Mouse (Mus musculus) liver, embryonic 12.5 days (tissue): ENCODE measurements around the gene Cyp46a1. TPM values are rescaled to one million over a fixed set of nuclear protein-coding genes. Genes with fewer than 3 reads are reported as not detected.

Source experiments
- ATAC-seq: fragments of 200-750 bp; cut with Nextera tagmentation; 2 replicates; pipeline ENCODE4 v1.8.0; 2017; ENCODE audit warnings: moderate number of reproducible peaks, mild to moderate bottlenecking, moderate library complexity
- H3K27ac ChIP-seq: fragments of 300-500 bp; sonication (generic); 2 replicates; pipeline ENCODE4 v1.5.1; 2016; ENCODE audit warnings: mild to moderate bottlenecking
- H3K27me3 ChIP-seq: fragments of 300-500 bp; sonication (generic); replicated peaks from 2 replicates; pipeline ENCODE4 v1.6.1; 2016; ENCODE audit warnings: mild to moderate bottlenecking, moderate library complexity
- H3K36me3 ChIP-seq: fragments of 300-500 bp; sonication (generic); 2 replicates; pipeline ENCODE4 v1.6.1; 2016; ENCODE audit warnings: mild to moderate bottlenecking, moderate library complexity
- H3K4me1 ChIP-seq: fragments of 300-500 bp; sonication (generic); 2 replicates; pipeline ENCODE4 v1.6.1; 2016
- H3K4me2 ChIP-seq: fragments of 300-500 bp; sonication (generic); 2 replicates; pipeline ENCODE4 v1.6.1; 2016; ENCODE audit warnings: mild to moderate bottlenecking, moderate library complexity
- H3K4me3 ChIP-seq: fragments of 300-500 bp; sonication (generic); 2 replicates; pipeline ENCODE4 v1.5.1; 2016; ENCODE audit warnings: mild to moderate bottlenecking, moderate library complexity
- H3K9ac ChIP-seq: fragments of 300-500 bp; sonication (generic); 2 replicates; pipeline ENCODE4 v1.6.1; 2016; ENCODE audit warnings: mild to moderate bottlenecking, moderate library complexity
- H3K9me3 ChIP-seq: fragments of 300-500 bp; sonication (generic); replicated peaks from 2 replicates; pipeline ENCODE4 v1.6.1; 2016; ENCODE audit warnings: mild to moderate bottlenecking, moderate library complexity
- WGBS: fragments of 180-500 bp; shearing (Covaris S2); methylation state at CpG from one replicate; pipeline ENCODE4 v1.1.7; 2016; ENCODE audit not compliant: insufficient replicate concordance; 5-methylcytosine and 5-hydroxymethylcytosine counted together
- polyA plus RNA-seq: library from polyadenylated mRNA; unstranded; fragments of >200 nt; fragmentation: Nextera tagmentation; extraction: Ambion mirVana; gene quantifications from 2 replicates; pipeline ENCODE4 v1.2.1, GENCODE M21; 2016

Cyp46a1 gene
- polyA plus RNA-seq, 1 experiment from 2014 or later = 0.86 TPM

DNA sequence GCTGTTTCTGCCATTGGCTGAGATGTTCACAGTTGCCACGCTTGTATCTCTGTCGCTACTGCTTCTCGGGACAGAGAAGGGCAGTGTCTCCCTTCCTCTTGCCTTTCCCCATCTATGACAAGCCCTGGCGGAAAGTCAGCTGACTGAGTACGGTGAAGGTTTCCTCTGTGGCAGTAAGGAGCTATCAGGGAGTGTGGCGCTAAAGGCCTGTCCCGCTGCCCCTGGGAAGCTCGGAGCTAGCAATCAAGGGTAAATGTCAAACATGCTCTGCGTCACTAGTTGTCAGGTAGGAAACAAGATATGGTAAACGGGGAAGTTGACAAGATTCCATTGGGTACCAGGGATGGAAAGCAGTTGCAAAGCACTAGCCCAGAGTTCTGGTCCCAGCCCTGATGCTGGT, 18.4 kb upstream of the Cyp46a1 start:
- Histone ChIP-seq H3K27me3 (peaks cover 59% of the 10 kb centered on the region), H3K9me3 (no peaks in the 10 kb centered on the region), H3K27ac (no peak overlapping the region), H3K4me1 (0 out of 2 replicates have a peak, but pooled peaks cover 6% of the 10 kb centered on the region), H3K4me2 (no peak overlapping the region), H3K36me3 (no peaks in the 10 kb centered on the region), H3K9ac (no peak overlapping the region), H3K4me3 (no peak overlapping the region)
- WGBS = 23% methylated on average over 10 of the region's 10 CpGs
- ATAC-seq = no peak

DNA sequence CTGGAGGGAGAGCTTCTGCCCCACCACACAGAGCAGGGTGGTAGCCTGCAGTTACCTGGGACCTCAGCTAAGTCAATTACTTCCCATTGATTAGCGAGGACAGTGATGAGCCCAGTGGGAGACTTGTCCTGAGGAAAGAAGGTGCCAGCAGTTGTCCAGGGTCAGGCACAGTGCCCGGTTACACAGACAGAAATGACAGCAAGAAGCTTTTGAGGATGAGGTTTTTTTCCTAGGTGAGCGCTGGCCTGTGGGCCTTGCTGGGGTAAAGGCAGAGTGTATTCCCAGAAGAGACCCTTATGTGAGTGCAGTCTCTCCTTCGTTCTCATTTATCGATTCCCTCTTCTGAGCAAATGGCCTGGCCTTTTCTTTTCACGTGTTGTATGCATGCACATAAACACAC, 17.5 kb upstream of the Cyp46a1 start:
- no peaks in the 10 kb centered on the region for H3K36me3 ChIP-seq
- no peak overlapping the region for H3K27ac ChIP-seq
- H3K27me3 ChIP-seq = peaks cover 68% of the 10 kb centered on the region
- no peak overlapping the region for H3K4me3 ChIP-seq
- ATAC-seq = no peak
- H3K9ac ChIP-seq = no peak overlapping the region
- no peaks in the 10 kb centered on the region for H3K9me3 ChIP-seq
- 0 out of 2 replicates have a peak, but pooled peaks cover 6% of the 10 kb centered on the region for H3K4me1 ChIP-seq
- H3K4me2 ChIP-seq = no peak overlapping the region
- WGBS = 25% methylated on average over 6 of the region's 6 CpGs

DNA sequence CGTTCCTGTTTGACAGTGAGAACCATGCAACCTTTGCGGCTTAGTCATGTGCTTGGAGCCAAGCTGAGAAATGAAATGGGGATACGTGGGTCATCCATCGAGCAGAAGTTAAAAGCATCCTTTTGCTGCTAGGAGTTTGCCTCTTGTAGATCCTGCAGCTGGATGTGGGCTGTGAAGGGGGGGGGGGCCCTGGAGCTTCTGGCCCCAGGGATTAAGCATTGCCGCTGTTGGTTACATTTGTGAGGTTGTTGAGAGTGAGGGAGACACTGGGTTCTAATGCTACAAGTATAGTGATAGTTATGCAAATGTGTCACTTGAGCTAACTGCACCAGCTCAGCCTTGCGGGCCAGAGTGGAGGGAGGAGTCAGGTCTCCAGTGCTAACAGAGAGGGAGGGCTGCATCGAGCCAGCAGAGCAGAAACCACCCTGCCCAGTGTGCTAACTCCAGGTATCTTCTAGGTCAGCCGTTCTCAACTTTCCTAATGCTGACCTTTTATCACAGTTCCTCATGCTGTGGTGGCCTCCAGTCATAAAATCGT, 16.9 kb upstream of the Cyp46a1 start:
- Histone ChIP-seq H3K9ac (no peak overlapping the region), H3K4me3 (no peak overlapping the region), H3K27me3 (peaks cover 74% of the 10 kb centered on the region), H3K27ac (no peak overlapping the region), H3K9me3 (no peaks in the 10 kb centered on the region), H3K4me1 (0 out of 2 replicates have a peak, but pooled peaks cover 6% of the 10 kb centered on the region), H3K4me2 (no peak overlapping the region), H3K36me3 (no peaks in the 10 kb centered on the region)
- WGBS = 10% methylated on average over 9 of the region's 9 CpGs
- ATAC-seq = no peak

GRCm38 (mm10) chr12:108317826-108318430, 16.3 kb upstream of the Cyp46a1 start:
- ATAC-seq = no peak
- Histone ChIP-seq H3K4me2 (no peak overlapping the region; the same call in 1 of the 2 replicates), H3K36me3 (no peaks in the 10 kb centered on the region), H3K27ac (no peak overlapping the region), H3K4me1 (0 out of 2 replicates have a peak, but pooled peaks cover under 1% of the 10 kb centered on the region), H3K4me3 (no peak overlapping the region), H3K9ac (no peak overlapping the region), H3K9me3 (no peaks in the 10 kb centered on the region), H3K27me3 (peaks cover 74% of the 10 kb centered on the region)
- WGBS = 16% methylated on average over 18 of the region's 18 CpGs

DNA sequence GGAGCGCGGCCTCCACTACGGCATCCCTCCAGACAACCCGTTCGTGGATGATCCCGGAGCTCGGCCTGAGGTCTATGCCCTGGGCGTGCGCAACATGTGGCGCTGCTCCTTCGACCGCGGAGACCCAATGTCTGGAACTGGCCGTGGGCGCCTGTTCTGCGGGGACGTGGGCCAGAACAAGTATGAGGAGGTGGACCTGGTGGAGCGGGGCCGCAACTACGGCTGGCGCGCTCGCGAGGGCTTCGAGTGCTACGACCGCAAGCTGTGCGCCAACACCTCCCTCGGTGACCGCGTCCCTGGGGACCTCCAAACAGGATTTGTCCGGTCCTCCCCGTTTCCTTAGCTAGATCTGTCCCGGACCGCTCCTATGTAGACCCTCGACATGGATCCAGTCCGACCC, 15.7 kb upstream of the Cyp46a1 start:
- Histone ChIP-seq H3K4me2 (no peak overlapping the region; the same call in 1 of the 2 replicates), H3K9me3 (no peaks in the 10 kb centered on the region), H3K27ac (no peak overlapping the region), H3K9ac (no peak overlapping the region), H3K27me3 (peaks cover 73% of the 10 kb centered on the region), H3K4me1 (no peaks in the 10 kb centered on the region), H3K4me3 (no peak overlapping the region), H3K36me3 (no peaks in the 10 kb centered on the region)
- no peak for ATAC-seq
- WGBS = 14% methylated on average over 37 of the region's 37 CpGs

DNA sequence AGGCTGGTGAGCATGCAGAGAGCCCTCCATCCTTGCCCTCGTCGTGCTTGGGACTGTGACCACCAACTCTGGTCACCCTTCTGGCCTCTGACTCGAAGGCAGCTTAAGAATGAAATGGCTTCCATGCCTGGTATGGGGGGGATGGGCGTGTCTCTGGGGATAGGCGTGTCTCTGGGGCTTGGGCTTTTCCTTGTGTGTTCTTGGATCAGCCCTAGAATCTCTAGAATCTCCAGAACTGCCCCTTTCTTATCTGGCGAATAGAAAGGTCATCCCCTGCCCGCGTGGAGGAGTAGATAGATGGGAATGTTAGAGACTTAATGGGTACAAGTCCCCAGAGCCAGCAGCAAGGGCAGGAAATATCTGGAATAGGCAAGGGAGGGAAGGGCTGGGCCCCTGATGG, 14.1 kb upstream of the Cyp46a1 start:
- Histone ChIP-seq H3K4me2 (no peak overlapping the region), H3K4me1 (no peaks in the 10 kb centered on the region), H3K27me3 (peaks cover 69% of the 10 kb centered on the region), H3K27ac (no peak overlapping the region), H3K4me3 (no peak overlapping the region), H3K9ac (no peak overlapping the region), H3K9me3 (no peaks in the 10 kb centered on the region), H3K36me3 (no peaks in the 10 kb centered on the region)
- WGBS = 10% methylated on average over 8 of the region's 8 CpGs
- ATAC-seq = no peak

- WGBS = 40% methylated on average over 5 of the region's 5 CpGs
- Histone ChIP-seq H3K4me2 (no peak overlapping the region), H3K36me3 (no peaks in the 10 kb centered on the region), H3K27me3 (peaks cover 73% of the 10 kb centered on the region), H3K4me3 (no peak overlapping the region), H3K27ac (no peak overlapping the region), H3K9ac (no peak overlapping the region), H3K9me3 (no peaks in the 10 kb centered on the region), H3K4me1 (peaks cover 8% of the 10 kb centered on the region; the same call in 1 of the 2 replicates)
- no peak for ATAC-seq
Observed at GRCm38 (mm10) chr12:108326401-108326800, 7.8 kb upstream of the Cyp46a1 start.

- Histone ChIP-seq H3K9ac (no peak overlapping the region; the same call in 1 of the 2 replicates), H3K4me3 (peak overlapping the region; percentile 34), H3K27ac (no peak overlapping the region), H3K36me3 (no peaks in the 10 kb centered on the region), H3K4me2 (peak overlapping the region; percentile 55), H3K27me3 (peaks cover 74% of the 10 kb centered on the region), H3K9me3 (no peaks in the 10 kb centered on the region), H3K4me1 (peaks cover 10% of the 10 kb centered on the region)
- WGBS = 4% methylated on average over 66 of the region's 66 CpGs
- ATAC-seq = no peak
Observed at GRCm38 (mm10) chr12:108327889-108328491, 6.2 kb upstream of the Cyp46a1 start.

GRCm38 (mm10) chr12:108333056-108333455, 1.1 kb upstream of the Cyp46a1 start:
- ATAC-seq = peak; percentile 40
- H3K27ac ChIP-seq = no peak overlapping the region
- WGBS = 2% methylated on average over 16 of the region's 16 CpGs
- peak overlapping the region; percentile 59 for H3K4me3 ChIP-seq
- peak overlapping the region; percentile 93 for H3K4me2 ChIP-seq
- H3K27me3 ChIP-seq = peaks cover 91% of the 10 kb centered on the region
- no peaks in the 10 kb centered on the region for H3K36me3 ChIP-seq
- H3K9me3 ChIP-seq = no peaks in the 10 kb centered on the region
- H3K4me1 ChIP-seq = peaks cover 23% of the 10 kb centered on the region
- no peak overlapping the region for H3K9ac ChIP-seq

GRCm38 (mm10) chr12:108333481-108333882, 699 bp upstream of the Cyp46a1 start:
- Histone ChIP-seq H3K9ac (no peak overlapping the region), H3K27ac (no peak overlapping the region), H3K36me3 (no peaks in the 10 kb centered on the region), H3K4me3 (peak overlapping the region; percentile 59), H3K4me2 (peak overlapping the region; percentile 93), H3K4me1 (peaks cover 22% of the 10 kb centered on the region), H3K9me3 (no peaks in the 10 kb centered on the region), H3K27me3 (peaks cover 91% of the 10 kb centered on the region)
- WGBS = 2% methylated on average over 22 of the region's 22 CpGs
- ATAC-seq = peak; percentile 45

DNA sequence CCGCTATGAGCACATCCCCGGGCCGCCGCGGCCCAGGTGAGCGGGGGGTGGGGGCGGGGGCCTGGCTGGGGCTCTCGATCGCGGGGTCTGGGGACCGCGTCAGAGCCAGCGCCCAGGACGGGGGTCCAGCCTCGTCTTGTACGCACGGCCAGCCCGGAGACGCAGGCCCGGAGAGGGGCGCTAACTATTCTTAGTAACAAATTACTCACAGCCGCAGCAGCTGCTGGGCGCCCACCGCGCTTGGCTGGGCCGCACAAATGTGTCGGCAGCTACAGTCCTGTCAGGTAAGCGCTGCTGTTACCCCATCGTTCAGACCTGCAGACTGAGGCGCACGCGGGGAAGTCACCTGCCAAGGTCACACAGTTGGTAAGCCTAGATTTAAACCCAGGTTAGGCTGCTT, 348 bp downstream of the Cyp46a1 start:
- peaks cover 91% of the 10 kb centered on the region for H3K27me3 ChIP-seq
- peak overlapping the region; percentile 93 for H3K4me2 ChIP-seq
- H3K27ac ChIP-seq = no peak overlapping the region
- H3K36me3 ChIP-seq = no peaks in the 10 kb centered on the region
- peak overlapping the region; percentile 52; the same call in 1 of the 2 replicates for H3K9ac ChIP-seq
- peaks cover 28% of the 10 kb centered on the region for H3K4me1 ChIP-seq
- no peaks in the 10 kb centered on the region for H3K9me3 ChIP-seq
- peak overlapping the region; percentile 59 for H3K4me3 ChIP-seq
- no peak; the same call in 1 of the 2 replicates for ATAC-seq
- under 1% methylated on average over 32 of the region's 32 CpGs for WGBS

- Histone ChIP-seq H3K4me2 (0 out of 2 replicates have a peak overlapping the region, but pooled peaks have one; percentile 14), H3K27me3 (peaks cover 71% of the 10 kb centered on the region)
- WGBS = 8% methylated on average over 12 of the region's 14 CpGs
Observed at GRCm38 (mm10) chr12:108338572-108339190, 4.5 kb downstream of the Cyp46a1 start.

More at GRCm38 (mm10) chr12:108338572-108339190, 4.5 kb downstream of the Cyp46a1 start:
- no peaks in the 10 kb centered on the region for H3K36me3 ChIP-seq
- no peak overlapping the region for H3K4me3 ChIP-seq
- peaks cover 19% of the 10 kb centered on the region for H3K4me1 ChIP-seq
- no peak overlapping the region for H3K27ac ChIP-seq
- no peak overlapping the region for H3K9ac ChIP-seq
- ATAC-seq = no peak
- H3K9me3 ChIP-seq = no peaks in the 10 kb centered on the region
